Mouse (Mus musculus) mouse embryonic stem cell (cell line): ENCODE measurements around the gene Dis3l2.

Source experiments
- in situ Hi-C, 2 experiments: fragments of 300-500 bp; cut with MboI; formaldehyde crosslinking; loops; 1 replicate in 1 of 2; 3 replicates in 1 of 2; pipeline ENCODE4 v1.14.3; 2019 to 2020; ENCODE audit warnings: low sequenced_read_pairs in 2 of 2, low pct_unique_long_range_greater_than_20kb in 1 of 2, mixed read lengths in 1 of 2; ENCODE audit not compliant: unreplicated experiment in 1 of 2

The Dis3l2 gene

GRCm38 (mm10) chr1:86977018-86977417, 273.4 kb downstream of the Dis3l2 start:
- in situ Hi-C loops, result no loop called here

DNA sequence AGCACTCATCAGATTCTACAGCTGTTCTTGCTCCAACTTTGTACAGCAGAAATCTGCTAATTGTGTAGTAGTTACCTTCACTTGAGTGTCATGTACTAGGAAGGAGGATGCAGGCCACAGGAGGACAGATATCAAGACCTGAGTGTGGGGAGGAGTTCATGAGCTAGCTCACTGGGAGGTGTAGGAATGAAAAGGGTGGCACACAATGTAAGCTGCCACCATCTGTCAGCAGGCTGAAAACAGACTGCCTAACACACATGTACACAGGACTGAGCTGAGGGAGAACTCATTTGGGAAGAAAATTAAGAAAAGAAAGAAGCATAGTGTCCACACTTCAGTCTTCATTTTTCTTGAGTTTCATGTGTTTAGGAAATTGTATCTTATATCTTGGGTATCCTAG, 282.8 kb downstream of the Dis3l2 start:
- in situ Hi-C loops, result no loop called here

DNA sequence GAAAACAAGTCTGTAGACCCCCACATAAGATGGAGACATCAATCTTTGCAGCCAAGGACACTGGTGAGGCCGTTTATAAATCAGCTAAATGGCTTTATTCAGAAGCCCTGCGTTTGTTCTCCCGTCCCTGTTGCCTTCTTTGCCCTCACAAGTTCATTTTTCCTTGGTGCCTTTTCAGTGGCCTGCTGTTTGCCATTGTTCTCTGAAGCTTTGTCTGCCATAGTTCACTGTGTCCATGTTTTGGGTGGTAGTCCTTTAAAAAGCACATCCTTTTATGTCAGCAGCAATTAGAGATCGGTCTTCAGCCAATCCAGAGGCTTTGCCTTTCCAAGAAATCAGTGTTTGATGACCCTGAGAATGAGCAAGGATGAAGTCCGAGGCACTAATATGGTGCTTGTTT, 289.2 kb downstream of the Dis3l2 start:
- in situ Hi-C loops, result no loop called here

DNA sequence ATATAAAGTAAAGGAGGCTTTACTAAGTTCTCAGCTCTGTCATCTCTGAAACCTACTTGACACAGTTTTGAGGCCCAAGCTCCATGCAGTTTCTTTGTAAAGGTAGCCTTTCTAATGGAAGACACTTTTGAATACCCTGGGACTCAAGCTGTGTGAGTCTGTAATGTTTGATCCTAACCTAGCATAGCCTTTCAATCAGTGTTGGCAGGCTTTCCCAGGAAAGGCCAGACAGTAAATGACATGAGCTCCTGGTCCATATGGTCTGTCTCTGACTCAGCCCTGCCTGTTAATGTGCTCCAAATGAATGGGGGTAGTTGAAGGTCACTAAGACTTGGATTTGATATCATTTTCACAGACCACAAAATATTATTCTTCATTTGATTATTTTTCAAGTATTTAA, 290.4 kb downstream of the Dis3l2 start:
- in situ Hi-C loops, result no loop called here

DNA sequence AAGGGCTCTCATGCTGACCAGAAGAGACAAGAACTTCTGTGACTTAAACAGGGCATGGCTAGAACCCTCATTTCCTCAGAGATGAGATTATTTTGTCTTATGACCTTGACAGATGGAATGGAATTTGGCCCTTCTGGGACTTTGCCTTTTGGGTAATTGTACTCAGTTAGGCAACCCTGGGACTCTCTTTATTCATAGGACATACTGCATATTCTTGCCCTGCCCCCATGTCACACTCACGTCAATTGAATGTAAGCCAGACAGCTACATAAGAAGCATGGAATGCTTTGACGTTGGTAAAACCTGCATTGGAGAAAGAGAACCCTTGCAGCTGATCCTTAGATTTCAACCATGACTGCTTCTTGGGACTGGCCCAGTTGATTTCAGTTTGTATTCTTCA, 294.4 kb downstream of the Dis3l2 start:
- in situ Hi-C loops, result no loop called here

DNA sequence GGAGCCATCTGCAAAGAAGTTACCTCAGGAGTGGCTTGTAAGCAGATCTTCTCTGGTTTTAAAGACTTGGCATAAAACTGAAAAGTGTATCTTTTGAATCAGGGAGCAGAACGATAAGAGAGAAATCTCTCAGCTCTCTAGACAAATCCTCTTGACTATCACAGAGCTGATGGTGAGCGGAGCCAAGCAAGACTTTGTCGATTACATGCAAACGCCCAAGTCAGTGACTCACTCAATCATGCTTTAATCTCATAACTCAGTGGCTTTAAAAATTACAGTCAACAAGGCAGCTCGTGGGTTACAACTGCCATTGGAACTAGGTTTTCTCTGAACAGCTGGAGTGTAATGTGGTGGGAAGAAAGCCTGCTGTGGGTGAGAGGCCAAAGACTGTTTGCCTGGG, 297.8 kb downstream of the Dis3l2 start:
- in situ Hi-C loops, result no loop called here

- in situ Hi-C loops, result no loop called here
Observed at GRCm38 (mm10) chr1:87002545-87003168, 299.0 kb downstream of the Dis3l2 start.

GRCm38 (mm10) chr1:87003169-87003552, 299.6 kb downstream of the Dis3l2 start:
- in situ Hi-C loops, result no loop called here

DNA sequence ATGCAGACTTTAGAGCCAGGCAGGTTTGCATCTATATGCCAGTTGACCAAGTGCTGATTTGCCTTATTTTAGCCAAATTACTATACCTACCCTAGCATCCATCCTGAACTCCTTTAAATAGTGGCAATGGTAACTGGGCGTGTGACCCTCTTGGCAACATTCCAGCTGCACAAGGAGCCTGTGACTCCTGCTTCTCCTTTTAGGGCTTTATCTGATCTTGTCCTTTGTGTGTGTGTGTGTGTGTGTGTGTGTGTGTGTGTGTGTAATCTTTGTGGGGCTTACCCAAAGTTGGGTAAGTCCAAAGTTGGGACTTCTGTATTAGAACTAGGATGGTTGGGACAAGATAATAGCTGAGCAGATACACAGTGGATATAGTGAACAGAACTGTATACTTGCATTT, 302.8 kb downstream of the Dis3l2 start:
- in situ Hi-C loops, result no loop called here

DNA sequence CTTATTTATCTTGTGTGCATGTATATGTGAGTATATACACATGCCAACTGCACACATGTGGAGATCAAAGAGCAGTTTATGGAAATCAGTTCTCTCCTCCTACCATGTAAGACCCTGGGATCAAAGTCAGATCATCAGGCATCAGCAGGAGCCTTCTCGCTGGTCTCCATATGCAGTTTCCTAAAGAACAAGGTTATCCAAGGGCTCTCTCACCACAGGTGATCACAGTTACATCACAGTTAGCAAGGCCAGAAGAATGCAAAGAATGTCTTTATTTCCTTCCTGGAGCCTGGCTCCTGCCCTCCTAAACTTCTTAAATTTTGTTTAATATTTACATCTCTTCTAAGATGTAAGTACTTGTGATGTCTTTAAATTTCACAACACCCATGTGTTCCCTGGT, 304.6 kb downstream of the Dis3l2 start:
- in situ Hi-C loops, result no loop called here

- in situ Hi-C loops, result no loop called here
Observed at GRCm38 (mm10) chr1:87009156-87009555, 305.5 kb downstream of the Dis3l2 start.

DNA sequence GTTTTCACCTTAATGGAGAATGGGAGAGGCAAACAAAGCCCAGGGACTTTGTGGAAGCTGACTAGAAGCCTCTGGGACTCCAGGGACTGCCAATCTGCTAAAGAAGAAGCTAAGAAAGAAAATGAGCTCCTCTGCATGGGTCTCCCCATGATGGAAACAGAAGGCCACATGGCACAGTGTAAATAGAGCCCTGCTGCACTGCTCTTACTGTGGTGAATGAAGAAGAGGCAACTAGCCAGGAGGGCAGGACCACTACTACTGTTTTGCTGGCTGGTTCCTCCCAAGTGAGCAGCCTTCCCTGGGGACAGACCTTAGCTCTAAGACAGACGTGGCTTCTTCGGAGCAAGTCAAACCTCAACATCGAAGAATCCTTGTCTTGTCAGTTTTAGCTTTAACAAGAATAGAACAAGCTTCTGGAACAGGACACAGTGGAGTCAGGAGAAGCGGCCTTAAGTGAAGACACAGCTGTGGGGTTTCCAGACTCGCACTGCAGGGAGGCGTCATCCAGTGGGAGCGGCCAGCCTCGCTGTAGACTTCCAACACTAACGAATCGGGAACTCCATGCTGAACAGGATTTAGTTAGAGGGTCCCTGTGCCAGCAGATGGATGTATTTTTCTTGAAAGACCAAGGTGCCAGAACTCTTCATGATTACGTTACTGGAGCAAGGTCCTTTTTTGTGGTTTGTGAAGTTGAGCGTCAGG, 307.2 kb downstream of the Dis3l2 start:
- in situ Hi-C loops, result no loop called here

GRCm38 (mm10) chr1:87011718-87012117, 308.1 kb downstream of the Dis3l2 start:
- in situ Hi-C loops, result no loop called here

DNA sequence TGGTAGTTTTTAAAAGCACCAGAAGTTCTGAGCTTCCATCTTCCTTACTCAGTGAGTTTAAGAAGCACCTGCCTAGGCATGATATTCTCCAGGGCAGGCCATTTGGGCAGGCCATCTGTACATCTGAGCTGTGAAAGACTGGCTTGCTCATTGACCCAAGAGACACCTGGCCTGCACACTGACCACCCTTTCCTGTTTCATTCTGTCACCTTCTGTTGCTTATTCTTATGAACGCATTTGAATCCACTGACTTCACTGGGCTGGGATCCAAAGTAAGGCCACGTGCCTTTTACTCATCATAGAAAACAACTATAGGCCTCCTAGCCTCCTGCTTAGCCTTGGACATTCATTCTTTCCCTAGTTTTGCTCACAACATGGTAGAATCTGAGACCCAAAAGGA, 309.0 kb downstream of the Dis3l2 start:
- in situ Hi-C loops, result no loop called here

DNA sequence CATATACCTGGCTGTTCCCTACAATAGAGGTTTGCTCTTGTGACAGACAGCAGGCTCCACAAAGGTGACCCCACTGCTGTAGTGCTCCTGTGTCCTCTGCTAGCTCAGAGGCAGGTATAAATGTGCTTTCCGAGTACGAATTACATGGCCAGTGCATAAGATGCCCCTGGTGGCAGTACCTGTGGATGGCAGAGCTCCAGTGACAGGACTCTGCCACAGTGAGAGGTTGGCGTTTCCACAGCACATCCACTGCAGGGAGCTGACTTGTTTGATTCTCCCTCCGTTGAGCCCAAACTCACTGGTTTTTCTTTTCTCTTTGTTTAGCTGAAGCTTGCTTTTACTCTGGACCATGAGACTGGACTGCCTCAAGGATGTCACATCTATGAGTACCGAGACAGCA, 317.1 kb downstream of the Dis3l2 start:
- in situ Hi-C loops, result no loop called here

GRCm38 (mm10) chr1:87021584-87021983, 318.0 kb downstream of the Dis3l2 start:
- in situ Hi-C loops, result no loop called here

- in situ Hi-C loops, result no loop called here
Observed at GRCm38 (mm10) chr1:87023291-87024170, 319.9 kb downstream of the Dis3l2 start.

- in situ Hi-C loops, result no loop called here
Observed at GRCm38 (mm10) chr1:87025021-87025420, 321.4 kb downstream of the Dis3l2 start.

DNA sequence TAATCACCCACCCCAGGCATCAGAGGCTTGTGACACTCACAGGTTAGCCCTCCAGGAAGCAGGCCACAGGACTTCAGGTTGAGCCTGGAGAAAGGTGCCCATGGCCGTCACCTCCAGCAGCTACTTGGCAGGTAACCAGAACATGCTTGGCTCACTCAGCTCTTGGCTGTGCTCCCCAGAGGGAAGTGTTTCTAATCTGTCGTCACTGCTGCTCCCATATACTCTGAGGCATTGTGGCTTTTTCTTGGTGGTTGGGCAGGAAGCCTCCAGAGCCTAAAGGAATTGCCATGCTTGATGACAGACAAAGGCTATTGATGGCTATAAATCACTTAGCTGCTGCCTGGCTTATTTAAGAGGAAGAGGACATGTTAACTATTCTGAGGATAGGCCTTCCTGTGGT, 325.2 kb downstream of the Dis3l2 start:
- in situ Hi-C loops, result no loop called here

- in situ Hi-C loops, result no loop called here
Observed at GRCm38 (mm10) chr1:87030652-87031051, 327.0 kb downstream of the Dis3l2 start.
